Mouse (Mus musculus) kidney, embryonic 15.5 days (tissue): ENCODE measurements at regions not wholly inside any gene's neighbourhood (a gene's known extent, or its start where the extent isn't known, plus 50 kb on each side); places are given as distances from the start of the nearest gene placed in this dataset.

Experiments used
- ATAC-seq: fragments of 200-750 bp; cut with Nextera tagmentation; replicated peaks from 2 replicates; pipeline ENCODE4 v1.8.0; 2017; ENCODE audit warnings: moderate TSS enrichment; ENCODE audit not compliant: low FRiP score
- H3K27ac ChIP-seq: fragments of 300-500 bp; sonication (generic); 2 replicates; pipeline ENCODE4 v1.5.1; 2015; ENCODE audit warnings: mild to moderate bottlenecking, inconsistent platforms
- H3K27me3 ChIP-seq: fragments of 300-500 bp; sonication (generic); 2 replicates; pipeline ENCODE4 v1.6.1; 2015; ENCODE audit warnings: inconsistent platforms
- H3K36me3 ChIP-seq: fragments of 300-500 bp; sonication (generic); 2 replicates; pipeline ENCODE4 v1.6.1; 2015; ENCODE audit warnings: inconsistent platforms
- H3K4me1 ChIP-seq: fragments of 300-500 bp; sonication (generic); 2 replicates; pipeline ENCODE4 v1.6.1; 2015; ENCODE audit warnings: inconsistent platforms
- H3K4me2 ChIP-seq: fragments of 300-500 bp; sonication (generic); 2 replicates; pipeline ENCODE4 v1.6.1; 2015; ENCODE audit warnings: moderate library complexity, mild to moderate bottlenecking, inconsistent platforms
- H3K4me3 ChIP-seq: fragments of 300-500 bp; sonication (generic); replicated peaks from 2 replicates; pipeline ENCODE4 v1.5.1; 2015; ENCODE audit warnings: mild to moderate bottlenecking, inconsistent platforms
- H3K9ac ChIP-seq: fragments of 300-500 bp; sonication (generic); 2 replicates; pipeline ENCODE4 v1.6.1; 2015; ENCODE audit warnings: mild to moderate bottlenecking, inconsistent platforms
- H3K9me3 ChIP-seq: fragments of 300-500 bp; sonication (generic); replicated peaks from 2 replicates; pipeline ENCODE4 v1.6.1; 2016; ENCODE audit warnings: inconsistent platforms
- WGBS: fragments of 180-500 bp; shearing (Covaris S2); methylation state at CpG from one replicate; pipeline ENCODE4 v1.1.7; 2015; ENCODE audit warnings: mixed read lengths; 5-methylcytosine and 5-hydroxymethylcytosine counted together

GRCm38 (mm10) chr15:69350053-69350739 lies 2849.5 kb upstream of the Lrrc6 start:
- Histone ChIP-seq H3K27me3 (no peaks in the 10 kb centered on the region), H3K27ac (no peak overlapping the region), H3K9me3 (no peaks in the 10 kb centered on the region), H3K4me1 (no peaks in the 10 kb centered on the region), H3K4me3 (no peak overlapping the region), H3K4me2 (no peak overlapping the region), H3K9ac (no peak overlapping the region), H3K36me3 (no peaks in the 10 kb centered on the region)
- no peak for ATAC-seq
- WGBS = 94% methylated on average over 7 of the region's 7 CpGs

DNA sequence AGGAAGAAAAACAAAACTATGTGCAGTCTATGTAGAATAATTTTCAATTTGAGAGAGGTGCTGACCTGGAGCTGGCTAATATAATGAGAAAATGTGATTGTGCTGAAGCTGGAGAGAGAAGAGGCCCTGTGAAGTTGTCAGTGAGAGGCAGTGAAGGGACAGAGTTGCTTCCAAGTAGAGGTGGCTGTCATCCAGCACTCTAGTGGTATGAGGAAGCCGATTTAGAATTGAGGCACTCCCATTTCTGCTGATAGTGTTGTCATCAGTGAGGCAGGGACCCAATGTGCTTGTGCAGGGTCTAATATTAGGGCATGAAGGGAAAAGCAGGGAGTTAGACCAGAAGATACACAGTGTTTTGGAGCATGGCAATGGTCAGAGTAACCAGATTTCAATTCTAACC lies 2845.4 kb upstream of the Lrrc6 start:
- no peak overlapping the region for H3K4me3 ChIP-seq
- no peaks in the 10 kb centered on the region for H3K27me3 ChIP-seq
- no peak overlapping the region for H3K9ac ChIP-seq
- H3K4me2 ChIP-seq = no peak overlapping the region
- no peak for ATAC-seq
- WGBS = 82% methylated on average over 1 of the region's 1 CpGs
- H3K9me3 ChIP-seq = no peaks in the 10 kb centered on the region
- H3K27ac ChIP-seq = no peak overlapping the region
- no peaks in the 10 kb centered on the region for H3K36me3 ChIP-seq
- no peaks in the 10 kb centered on the region for H3K4me1 ChIP-seq

- Histone ChIP-seq H3K36me3 (no peaks in the 10 kb centered on the region), H3K4me1 (no peaks in the 10 kb centered on the region), H3K9me3 (no peaks in the 10 kb centered on the region), H3K27ac (no peak overlapping the region), H3K27me3 (no peaks in the 10 kb centered on the region), H3K9ac (no peak overlapping the region), H3K4me3 (no peak overlapping the region), H3K4me2 (no peak overlapping the region)
- ATAC-seq = no peak
- 85% methylated on average over 2 of the region's 2 CpGs for WGBS
Observed at GRCm38 (mm10) chr15:69342759-69343158, 2842.0 kb upstream of the Lrrc6 start.

DNA sequence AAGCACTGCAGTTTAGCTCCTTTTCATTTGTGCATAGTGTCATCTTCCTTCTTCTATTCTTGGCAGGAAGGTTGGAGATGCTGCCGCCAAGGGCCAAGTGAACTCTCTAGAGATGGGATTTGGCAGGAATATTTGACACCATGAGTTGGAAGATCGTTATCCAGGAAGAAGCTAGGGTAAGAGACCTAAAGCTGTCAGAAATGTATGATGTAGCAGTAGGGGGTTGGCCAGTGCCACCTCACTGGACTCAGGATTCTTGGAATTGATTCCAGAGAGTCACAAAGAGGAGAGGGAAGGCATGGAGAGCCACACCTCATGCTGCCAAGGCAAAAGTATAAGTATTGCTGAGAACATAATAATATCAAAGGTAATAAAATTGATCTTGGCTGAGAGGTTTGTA lies 2835.8 kb upstream of the Lrrc6 start:
- no peak for ATAC-seq
- H3K9me3 ChIP-seq = no peaks in the 10 kb centered on the region

DNA sequence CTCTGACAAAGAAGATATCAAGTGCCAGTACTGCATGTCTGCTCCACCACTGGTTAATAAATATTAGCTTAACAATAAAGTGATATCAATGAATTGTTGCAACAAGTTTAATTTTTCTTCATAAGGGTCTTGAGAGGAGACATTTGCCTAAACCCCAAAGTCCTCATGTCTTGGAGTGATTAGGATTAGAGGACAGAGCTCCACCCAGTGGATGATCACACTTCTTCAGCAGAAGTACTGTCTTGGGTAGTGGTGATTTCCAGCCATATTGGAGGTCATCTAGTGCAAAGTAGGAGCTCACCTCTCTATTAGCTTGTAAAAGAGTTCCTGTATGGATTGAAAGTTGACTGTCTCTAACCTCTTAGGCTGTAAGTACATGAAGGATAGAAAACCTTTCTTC lies 2825.8 kb upstream of the Lrrc6 start:
- Histone ChIP-seq H3K27me3 (no peaks in the 10 kb centered on the region), H3K9me3 (no peaks in the 10 kb centered on the region), H3K4me2 (no peak overlapping the region), H3K4me1 (no peaks in the 10 kb centered on the region), H3K9ac (no peak overlapping the region), H3K27ac (no peak overlapping the region), H3K4me3 (no peak overlapping the region), H3K36me3 (no peaks in the 10 kb centered on the region)
- no peak for ATAC-seq

More for the DNA sequence above, 2835.8 kb upstream of the Lrrc6 start:
- Histone ChIP-seq H3K4me2 (no peak overlapping the region), H3K36me3 (no peaks in the 10 kb centered on the region), H3K27me3 (no peaks in the 10 kb centered on the region), H3K4me3 (no peak overlapping the region), H3K4me1 (no peaks in the 10 kb centered on the region), H3K9ac (no peak overlapping the region), H3K27ac (no peak overlapping the region)
- 70% methylated on average over 2 of the region's 2 CpGs for WGBS

DNA sequence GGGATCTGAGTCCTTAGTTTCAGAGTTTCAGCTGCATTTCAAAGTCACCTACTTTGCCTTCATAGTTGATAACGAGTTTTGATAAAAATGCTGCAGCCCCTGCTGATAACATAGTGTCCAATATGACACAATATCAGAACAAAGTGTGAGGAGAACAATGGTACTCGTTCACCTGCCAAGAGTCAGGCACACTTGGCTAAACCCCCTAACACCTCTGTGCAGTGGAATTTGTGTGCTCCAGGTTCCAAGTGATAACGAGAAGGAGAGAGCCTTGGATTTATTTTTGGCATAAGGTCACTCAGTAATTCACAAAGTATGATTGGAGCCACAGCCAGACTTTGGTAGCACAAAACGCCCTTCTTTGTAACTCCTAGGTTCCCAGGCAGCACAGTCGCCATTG lies 2802.4 kb upstream of the Lrrc6 start:
- 65% methylated on average over 5 of the region's 5 CpGs for WGBS
- no peaks in the 10 kb centered on the region for H3K9me3 ChIP-seq
- H3K4me3 ChIP-seq = no peak overlapping the region
- ATAC-seq = no peak
- H3K36me3 ChIP-seq = no peaks in the 10 kb centered on the region
- no peak overlapping the region for H3K27ac ChIP-seq
- no peaks in the 10 kb centered on the region for H3K27me3 ChIP-seq
- no peak overlapping the region for H3K4me2 ChIP-seq
- no peaks in the 10 kb centered on the region for H3K4me1 ChIP-seq
- no peak overlapping the region for H3K9ac ChIP-seq

GRCm38 (mm10) chr15:69291273-69291672 lies 2790.6 kb upstream of the Lrrc6 start:
- 10% methylated on average over 1 of the region's 1 CpGs for WGBS
- no peaks in the 10 kb centered on the region for H3K4me1 ChIP-seq
- H3K4me2 ChIP-seq = no peak overlapping the region
- H3K27ac ChIP-seq = no peak overlapping the region
- no peaks in the 10 kb centered on the region for H3K27me3 ChIP-seq
- H3K36me3 ChIP-seq = no peaks in the 10 kb centered on the region
- no peaks in the 10 kb centered on the region for H3K9me3 ChIP-seq
- ATAC-seq = no peak
- no peak overlapping the region for H3K4me3 ChIP-seq
- H3K9ac ChIP-seq = no peak overlapping the region

DNA sequence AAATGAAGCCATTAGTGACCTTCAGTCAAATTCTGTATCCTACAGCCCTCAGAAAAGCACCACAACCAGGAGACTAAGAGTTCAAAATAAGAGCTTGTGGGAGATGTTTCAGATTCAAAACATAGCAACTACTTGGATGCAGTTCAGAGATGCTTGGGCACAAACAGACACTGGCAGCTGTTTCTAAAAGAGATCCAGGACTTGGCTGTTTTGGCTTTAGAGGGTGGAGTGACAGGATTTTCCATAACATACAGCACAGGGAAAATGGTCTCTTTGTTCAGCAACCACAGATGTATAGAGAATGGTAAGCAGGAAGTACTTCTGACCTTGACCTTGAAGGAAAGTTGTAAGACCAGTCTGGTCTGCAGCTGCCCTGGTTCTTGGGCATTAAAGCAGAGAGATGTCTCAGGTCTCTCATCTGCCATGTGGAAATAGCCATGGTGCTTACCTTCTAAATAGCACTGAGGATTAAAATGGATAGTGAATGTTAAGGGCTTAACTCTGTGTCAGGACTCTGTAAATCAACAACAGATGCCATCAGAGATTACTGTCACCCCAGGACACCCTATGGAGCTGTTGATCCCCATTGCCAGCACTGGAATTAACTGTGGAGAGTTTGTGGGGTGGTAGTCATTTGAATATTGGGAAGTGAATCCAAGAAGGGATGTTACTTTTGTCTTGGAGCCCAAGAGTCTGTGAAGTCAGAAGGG lies 2775.0 kb upstream of the Lrrc6 start:
- H3K27ac ChIP-seq = no peak overlapping the region
- H3K9me3 ChIP-seq = no peaks in the 10 kb centered on the region
- H3K4me2 ChIP-seq = no peak overlapping the region
- no peak for ATAC-seq
- no peak overlapping the region for H3K9ac ChIP-seq
- no peaks in the 10 kb centered on the region for H3K36me3 ChIP-seq
- H3K27me3 ChIP-seq = no peaks in the 10 kb centered on the region
- H3K4me1 ChIP-seq = no peaks in the 10 kb centered on the region
- no peak overlapping the region for H3K4me3 ChIP-seq

- WGBS = 63% methylated on average over 8 of the region's 8 CpGs
- Histone ChIP-seq H3K27me3 (no peaks in the 10 kb centered on the region), H3K4me3 (no peak overlapping the region), H3K9me3 (no peaks in the 10 kb centered on the region), H3K9ac (no peak overlapping the region), H3K4me1 (no peaks in the 10 kb centered on the region), H3K27ac (no peak overlapping the region), H3K36me3 (no peaks in the 10 kb centered on the region), H3K4me2 (no peak overlapping the region)
- no peak for ATAC-seq
Observed at GRCm38 (mm10) chr15:69274225-69274766, 2773.6 kb upstream of the Lrrc6 start.

DNA sequence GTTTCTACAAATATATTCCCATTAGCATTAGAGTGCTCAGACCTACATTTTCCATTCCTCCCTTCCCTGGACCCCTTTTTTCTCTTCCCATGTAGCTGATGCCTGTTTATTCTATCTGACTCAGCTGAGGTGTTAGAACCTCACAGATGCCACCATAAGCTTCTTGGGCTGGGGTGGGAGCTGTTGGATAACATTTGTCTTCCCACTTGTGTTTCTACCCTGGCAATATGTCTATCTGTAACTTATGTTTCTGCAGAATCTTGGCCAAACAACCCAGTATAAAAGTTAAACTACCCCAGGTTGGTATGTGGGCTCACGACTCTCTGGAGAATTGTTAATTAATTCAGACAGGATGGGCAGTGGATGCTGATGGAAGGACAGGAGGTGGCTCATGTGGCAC lies 2772.8 kb upstream of the Lrrc6 start:
- H3K27ac ChIP-seq = no peak overlapping the region
- H3K27me3 ChIP-seq = no peaks in the 10 kb centered on the region
- 73% methylated on average over 1 of the region's 1 CpGs for WGBS
- ATAC-seq = no peak
- no peaks in the 10 kb centered on the region for H3K9me3 ChIP-seq
- no peak overlapping the region for H3K9ac ChIP-seq
- no peak overlapping the region for H3K4me2 ChIP-seq
- H3K36me3 ChIP-seq = no peaks in the 10 kb centered on the region
- no peaks in the 10 kb centered on the region for H3K4me1 ChIP-seq
- no peak overlapping the region for H3K4me3 ChIP-seq

GRCm38 (mm10) chr15:69261940-69262339 lies 2761.2 kb upstream of the Lrrc6 start:
- no peak overlapping the region for H3K27ac ChIP-seq
- no peak overlapping the region for H3K9ac ChIP-seq
- H3K36me3 ChIP-seq = no peaks in the 10 kb centered on the region
- WGBS = 87% methylated on average over 1 of the region's 1 CpGs
- peaks cover 8% of the 10 kb centered on the region for H3K4me1 ChIP-seq
- H3K4me3 ChIP-seq = no peak overlapping the region
- no peaks in the 10 kb centered on the region for H3K9me3 ChIP-seq
- no peaks in the 10 kb centered on the region for H3K27me3 ChIP-seq
- no peak overlapping the region for H3K4me2 ChIP-seq
- no peak for ATAC-seq

GRCm38 (mm10) chr15:69257161-69257778 lies 2756.6 kb upstream of the Lrrc6 start:
- Histone ChIP-seq H3K4me3 (no peak overlapping the region), H3K36me3 (no peaks in the 10 kb centered on the region), H3K4me1 (peaks cover 8% of the 10 kb centered on the region), H3K27me3 (no peaks in the 10 kb centered on the region), H3K4me2 (no peak overlapping the region), H3K9ac (no peak overlapping the region), H3K27ac (no peak overlapping the region), H3K9me3 (no peaks in the 10 kb centered on the region)
- WGBS = 31% methylated on average over 3 of the region's 3 CpGs
- ATAC-seq = peak; percentile 73
